In genomic region chr8:13614924-13615391, GRCm38 (mm10) we compare ENCODE assay signal across 12 mouse cellular contexts. TPM values are rescaled to one million over a fixed set of nuclear protein-coding genes. Genes with fewer than 3 reads are reported as not detected.
A peak's percentile ranks its signal among the peaks of the same experiment; 100 is the strongest.
DNase-seq lines count a peak whose midpoint lies in the region; ATAC-seq and TF ChIP-seq lines count a peak whose summit lies in the region.
"Had no signal": no experiment of that assay in that cellular context is flagged by ENCODE, and none has a peak within 500 bp of the region (broad histone marks: within the 10 kb centered on the region; RNA-seq: fewer than 3 reads in every experiment).

No protein-coding gene starts in this region.

- no peaks in the 10 kb centered on the region for H3K9me3 ChIP-seq in hindbrain, embryonic 14.5 days (ENCODE audit: control insufficient read depth, low read length)
- no peaks in the 10 kb centered on the region for H3K9me3 ChIP-seq in hindbrain, embryonic 10.5 days
- H3K9me3 ChIP-seq in CH12.LX (replicated peaks; ENCODE audit: low read length), result peaks cover 8% of the 10 kb centered on the region
- H3K9me3 ChIP-seq in limb, embryonic 15.5 days, result no peaks in the 10 kb centered on the region
- H3K9me3 ChIP-seq: G1E; liver, embryonic 15.5 days had no signal

- WGBS in hindbrain, embryonic 14.5 days, result 60% methylated on average over 10 of the region's 10 CpGs
- WGBS in hindbrain, embryonic 10.5 days, result 60% methylated on average over 10 of the region's 10 CpGs
- 41% methylated on average over 10 of the region's 10 CpGs for WGBS in limb, embryonic 15.5 days

- peaks cover 17% of the 10 kb centered on the region for H3K36me3 ChIP-seq in hindbrain, embryonic 14.5 days (replicated peaks; ENCODE audit: control insufficient read depth, insufficient read depth)
- peaks cover 24% of the 10 kb centered on the region for H3K36me3 ChIP-seq in hindbrain, embryonic 10.5 days
- H3K36me3 ChIP-seq in CH12.LX (replicated peaks in 1 of 2; ENCODE audit: control insufficient read depth in 1 of 2, insufficient read depth in 1 of 2, low read length in 1 of 2), result peaks cover 20 to 54% of the 10 kb centered on the region in 2 experiments
- peaks cover 14% of the 10 kb centered on the region for H3K36me3 ChIP-seq in limb, embryonic 15.5 days
- H3K36me3 ChIP-seq: G1E had no signal

- DNase-seq in hindbrain, embryonic 14.5 days (ENCODE audit: low spot score), result no peak
- no peak for DNase-seq in hindbrain, embryonic 10.5 days (ENCODE audit: low spot score)
- DNase-seq in CH12.LX (ENCODE audit: extremely low read depth), result no peak
- DNase-seq in adrenal gland, adult 18-20 months (ENCODE audit: low spot score in 2 of 2), result no peak
- no peak for DNase-seq in ovary, adult 18-20 months (ENCODE audit: low spot score)
- DNase-seq in cerebellum, adult 8-10 months, result no peak
- DNase-seq: cerebellum, adult 18-20 months had no signal

- no peak overlapping the region for H3K4me2 ChIP-seq in hindbrain, embryonic 14.5 days (replicated peaks)
- no peak overlapping the region for H3K4me2 ChIP-seq in CH12.LX (ENCODE audit: insufficient read depth, low read depth, poor library complexity, severe bottlenecking)
- no peak overlapping the region for H3K4me2 ChIP-seq in limb, embryonic 15.5 days
- H3K4me2 ChIP-seq: liver, embryonic 15.5 days had no signal

- dilution Hi-C loops in CH12.LX (cut with MboI; ENCODE audit: extremely low pct_ligation_motif_present, extremely low pct_unique_long_range_greater_than_20kb, low sequenced_read_pairs), result no loop called here

- no peak overlapping the region for H3K4me3 ChIP-seq in hindbrain, embryonic 14.5 days (replicated peaks; ENCODE audit: low read length)
- no peak overlapping the region for H3K4me3 ChIP-seq in hindbrain, embryonic 10.5 days
- H3K4me3 ChIP-seq in CH12.LX (replicated peaks in 1 of 3; ENCODE audit: low read depth in 2 of 3, low read length in 2 of 3, poor library complexity in 1 of 3), result no peak overlapping the region
- H3K4me3 ChIP-seq in embryonic fibroblast, embryonic 13.5 days (ENCODE audit: insufficient read depth, low read length), result no peak overlapping the region
- no peak overlapping the region for H3K4me3 ChIP-seq in limb, embryonic 15.5 days
- H3K4me3 ChIP-seq: liver, embryonic 15.5 days had no signal

- TF ChIP-seq CTCF in CH12.LX (conservative IDR thresholded peaks at IDR 0.05 in 1 of 2, IDR thresholded peaks at IDR 0.05 in 1 of 2; ENCODE audit: low read depth in 2 of 2, low read length in 2 of 2), result no peak
- no peak for TF ChIP-seq CTCF in embryonic fibroblast, embryonic 13.5 days (IDR thresholded peaks at IDR 0.05; ENCODE audit: borderline replicate concordance, insufficient read depth, low read length)

- no peak overlapping the region for H3K27ac ChIP-seq in hindbrain, embryonic 14.5 days
- no peak overlapping the region; the same call in 1 of the 2 replicates for H3K27ac ChIP-seq in hindbrain, embryonic 10.5 days
- H3K27ac ChIP-seq in CH12.LX (ENCODE audit: insufficient read depth, low read depth), result no peak overlapping the region
- H3K27ac ChIP-seq in embryonic fibroblast, embryonic 13.5 days (ENCODE audit: insufficient read depth, low read length), result peak overlapping the region; percentile 38; the same call in 1 of the 2 replicates
- peak overlapping the region; percentile 33; the same call in 1 of the 2 replicates for H3K27ac ChIP-seq in limb, embryonic 15.5 days
- H3K27ac ChIP-seq: liver, embryonic 15.5 days had no signal

- no peak for TF ChIP-seq EP300 in CH12.LX (IDR thresholded peaks at IDR 0.05; ENCODE audit: low read length)

- TF ChIP-seq RAD21 in CH12.LX (IDR thresholded peaks at IDR 0.05; ENCODE audit: low read depth, low read length), result no peak

- 0 out of 2 replicates have a peak, but pooled peaks have one; percentile 14 for ATAC-seq in hindbrain, embryonic 14.5 days (ENCODE audit: low FRiP score)
- ATAC-seq in limb, embryonic 15.5 days (ENCODE audit: insufficient number of reproducible peaks, low FRiP score, low TSS enrichment, low read depth), result no peak

- no peak overlapping the region for H3K9ac ChIP-seq in hindbrain, embryonic 14.5 days
- no peak overlapping the region for H3K9ac ChIP-seq in CH12.LX (ENCODE audit: insufficient read depth, low read depth)
- H3K9ac ChIP-seq in limb, embryonic 15.5 days, result no peak overlapping the region
- H3K9ac ChIP-seq: liver, embryonic 15.5 days had no signal

- H3K4me1 ChIP-seq in hindbrain, embryonic 14.5 days (replicated peaks; ENCODE audit: control insufficient read depth, insufficient read depth, low read length), result peaks cover 9% of the 10 kb centered on the region; the same call in 1 of the 2 replicates
- H3K4me1 ChIP-seq in hindbrain, embryonic 10.5 days (replicated peaks), result peaks cover 4% of the 10 kb centered on the region; the same call in 1 of the 2 replicates
- peaks cover 17 to 29% of the 10 kb centered on the region in 2 experiments for H3K4me1 ChIP-seq in CH12.LX (ENCODE audit: control insufficient read depth in 1 of 2, insufficient read depth in 2 of 2)
- H3K4me1 ChIP-seq in embryonic fibroblast, embryonic 13.5 days (ENCODE audit: control insufficient read depth, insufficient read depth, low read length), result peaks cover 4% of the 10 kb centered on the region; the same call in 1 of the 2 replicates
- H3K4me1 ChIP-seq in limb, embryonic 15.5 days, result peaks cover 11% of the 10 kb centered on the region
- H3K4me1 ChIP-seq: liver, embryonic 15.5 days had no signal

- no peaks in the 10 kb centered on the region for H3K79me2 ChIP-seq in CH12.LX (replicated peaks; ENCODE audit: control insufficient read depth, extremely low read depth, insufficient read depth, poor library complexity, severe bottlenecking)

- H3K27me3 ChIP-seq in hindbrain, embryonic 14.5 days (ENCODE audit: control insufficient read depth, insufficient read depth, low read length), result no peaks in the 10 kb centered on the region
- no peaks in the 10 kb centered on the region for H3K27me3 ChIP-seq in hindbrain, embryonic 10.5 days (ENCODE audit: insufficient read depth, poor library complexity, severe bottlenecking)
- no peaks in the 10 kb centered on the region for H3K27me3 ChIP-seq in CH12.LX (replicated peaks)
- H3K27me3 ChIP-seq in limb, embryonic 15.5 days, result no peaks in the 10 kb centered on the region
- H3K27me3 ChIP-seq: liver, embryonic 15.5 days had no signal

- in situ Hi-C loops in CH12.LX (cut with MboI; ENCODE audit: low pct_ligation_motif_present, low pct_unique_long_range_greater_than_20kb, low sequenced_read_pairs), result no loop called here

- TF ChIP-seq POLR2A in CH12.LX (IDR thresholded peaks at IDR 0.05; ENCODE audit: low read depth, low read length), result no peak
- no peak for TF ChIP-seq POLR2A in embryonic fibroblast, embryonic 13.5 days (IDR thresholded peaks at IDR 0.05; ENCODE audit: low read depth, low read length)

TF ChIP-seq in CH12.LX, 34 proteins besides CTCF, POLR2A, EP300 and RAD21:
- peak; percentile 42; the same call in 1 of the 2 replicates for TF ChIP-seq ETS1 (conservative IDR thresholded peaks at IDR 0.05; ENCODE audit: low read depth, low read length)
- no peak for TF ChIP-seq ZKSCAN1 (IDR thresholded peaks at IDR 0.05; ENCODE audit: borderline replicate concordance, low read depth, low read length)
- no peak for TF ChIP-seq ZC3H11A (IDR thresholded peaks at IDR 0.05; ENCODE audit: low read depth, low read length)

RNA-seq across cellular contexts. Expression of gene 1700029H14Rik, which starts 52.7 kb away (rescaled TPM):
- polyA plus RNA-seq in hindbrain, embryonic 14.5 days (2014; fragmentation: Nextera tagmentation; extraction: Ambion mirVana), result not detected in 2 replicates
- polyA plus RNA-seq in hindbrain, embryonic 10.5 days (2016; fragmentation: Nextera tagmentation; extraction: Ambion mirVana), result not detected in 2 replicates
- not detected in 2 replicates for total RNA-seq in CH12.LX (2012; rRNA removed)
- total RNA-seq in CH12.LX (2014; rRNA removed), result not detected in 2 replicates
- polyA plus RNA-seq in CH12.LX (2012; ENCODE audit: insufficient read length, low read depth), result not detected in 2 replicates
- not detected in 2 replicates for polyA plus RNA-seq in embryonic fibroblast, embryonic 13.5 days (2011; ENCODE audit: insufficient read length, low read depth, missing spikeins)
- polyA plus RNA-seq in limb, embryonic 15.5 days (2015; fragmentation: Nextera tagmentation; extraction: Ambion mirVana), result not detected in 2 replicates
- total RNA-seq in adrenal gland, adult 18-20 months (2021), result not detected
- total RNA-seq: heart, postnatal 36 days had no signal
- polyA plus RNA-seq: G1E; liver, embryonic 15.5 days had no signal

Comparison
In these comparisons a context has a peak if more than half of its experiments do, and no peak if none do; other contexts are left out.
1. H3K27ac ChIP-seq: peak in embryonic fibroblast, embryonic 13.5 days (single experiment) and limb, embryonic 15.5 days (single experiment); none in hindbrain, embryonic 14.5 days (single experiment), hindbrain, embryonic 10.5 days (single experiment) and CH12.LX (single experiment).